Mouse (Mus musculus) C2C12 (cell line): Measurements from ENCODE around the gene Cnnm3. TPM values are rescaled to one million over a fixed set of nuclear protein-coding genes. Genes with fewer than 3 reads are reported as not detected.
A peak's percentile ranks its signal among the peaks of the same experiment; 100 is the strongest.

Experiments used
- H3K27me3 ChIP-seq: one replicate; pipeline ENCODE4 v1.6.1; 2011; ENCODE audit not compliant: control insufficient read depth, insufficient read depth, insufficient read length
- H3K36me3 ChIP-seq: one replicate; pipeline ENCODE4 v1.6.1; 2011; ENCODE audit not compliant: control insufficient read depth, insufficient read depth
- H3K4me3 ChIP-seq: one replicate; pipeline ENCODE4 v1.5.1; 2011; ENCODE audit warnings: mild to moderate bottlenecking, control low read depth; ENCODE audit not compliant: poor library complexity, insufficient read depth, severe bottlenecking
- H3K79me2 ChIP-seq: one replicate; pipeline ENCODE4 v1.6.1; 2011; ENCODE audit not compliant: control insufficient read depth, insufficient read depth
- H3K79me3 ChIP-seq: one replicate; pipeline ENCODE4 v1.6.1; 2011; ENCODE audit warnings: low read depth, control low read depth
- H3ac ChIP-seq: one replicate; pipeline ENCODE3; 2011; ENCODE audit warnings: low read depth; ENCODE audit not compliant: control insufficient read depth, insufficient read length
- CEBPB ChIP-seq: IDR thresholded peaks from one replicate; pipeline ENCODE4 v1.6.1; 2011; ENCODE audit warnings: low read depth, mild to moderate bottlenecking, control low read depth, moderate library complexity
- CTCF ChIP-seq: IDR thresholded peaks from one replicate; pipeline ENCODE4 v1.5.1; 2011; ENCODE audit not compliant: control insufficient read depth, insufficient read depth, insufficient read length
- FOSL1 ChIP-seq: IDR thresholded peaks from one replicate; pipeline ENCODE4 v1.8.0; 2011; ENCODE audit warnings: mild to moderate bottlenecking, low read length; ENCODE audit not compliant: poor library complexity, insufficient read depth, severe bottlenecking
- MAX ChIP-seq: IDR thresholded peaks from one replicate; pipeline ENCODE4 v1.6.1; 2011; ENCODE audit warnings: mild to moderate bottlenecking, control low read depth
- MYOD1 ChIP-seq: IDR thresholded peaks from one replicate; pipeline ENCODE4 v1.6.1; 2011; ENCODE audit warnings: low read depth; ENCODE audit not compliant: control insufficient read depth, insufficient read length
- MYOG ChIP-seq: IDR thresholded peaks from one replicate; pipeline ENCODE4 v1.6.1; 2011; ENCODE audit not compliant: control insufficient read depth, insufficient read length; ENCODE audit errors: extremely low read depth
- USF1 ChIP-seq: IDR thresholded peaks from one replicate; pipeline ENCODE4 v1.6.1; 2011; ENCODE audit warnings: low read depth, mild to moderate bottlenecking, control low read depth, moderate library complexity
- polyA plus RNA-seq: library from polyadenylated mRNA; unstranded; fragments of >200 nt; fragmentation: generic; extraction: Trizol; gene quantifications from one replicate; pipeline ENCODE4 v1.2.1, GENCODE M21; 2012; ENCODE audit warnings: missing spikeins

Cnnm3 gene
- polyA plus RNA-seq, 1 experiment: 6.5 TPM

DNA sequence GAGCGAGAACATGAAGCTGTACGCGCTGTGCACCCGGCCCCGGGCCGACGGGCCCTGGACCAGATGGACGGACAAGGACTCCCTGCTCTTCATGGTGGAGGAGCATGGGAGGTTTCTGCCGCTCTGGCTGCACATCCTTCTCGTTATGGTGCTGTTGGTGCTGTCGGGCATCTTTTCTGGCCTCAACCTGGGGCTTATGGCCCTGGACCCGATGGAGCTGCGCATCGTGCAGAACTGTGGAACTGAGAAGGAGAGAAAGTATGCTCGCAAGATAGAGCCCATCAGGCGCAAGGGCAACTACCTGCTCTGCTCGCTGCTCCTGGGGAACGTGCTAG, 39.6 kb upstream of the Cnnm3 start:
- H3ac ChIP-seq: peak overlapping the region; percentile 53
- no peak for TF ChIP-seq MAX
- TF ChIP-seq MYOD1: no peak
- TF ChIP-seq CEBPB: no peak
- TF ChIP-seq MYOG: no peak
- TF ChIP-seq FOSL1: no peak
- TF ChIP-seq USF1: no peak
- no peak for TF ChIP-seq CTCF
- H3K79me2 ChIP-seq: peaks cover 53% of the 10 kb centered on the region
- H3K27me3 ChIP-seq: no peaks in the 10 kb centered on the region
- no peaks in the 10 kb centered on the region for H3K36me3 ChIP-seq
- H3K4me3 ChIP-seq: peak overlapping the region; percentile 44
- peaks cover 24% of the 10 kb centered on the region for H3K79me3 ChIP-seq

DNA sequence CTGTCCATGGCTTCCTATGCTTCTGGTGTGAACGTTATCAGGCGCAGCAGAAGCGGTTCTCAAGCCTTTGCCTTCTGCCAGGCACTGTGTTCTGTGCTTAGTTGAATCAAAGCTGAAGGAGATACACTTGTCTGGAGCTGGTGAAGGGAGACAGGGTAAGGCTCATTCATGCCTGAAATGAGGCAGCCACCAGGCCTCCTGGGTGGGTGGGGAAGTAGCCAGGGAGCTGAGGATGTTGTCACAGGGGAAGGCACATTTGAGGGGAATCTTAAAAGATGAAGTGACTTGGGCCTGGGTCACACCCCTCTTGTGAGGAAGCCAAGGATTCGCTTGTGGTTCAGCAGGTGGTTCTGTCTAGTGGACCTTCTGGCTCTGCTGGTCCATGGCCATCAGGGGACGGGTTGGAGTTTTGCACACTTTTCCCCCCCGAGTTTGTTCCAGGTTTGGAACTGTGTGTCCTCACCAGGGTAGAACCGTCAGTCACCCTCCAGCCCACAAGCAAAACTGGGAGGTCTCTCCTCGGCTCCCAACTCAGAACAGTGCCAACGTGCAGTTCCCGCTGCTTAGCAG, 38.4 kb upstream of the Cnnm3 start:
- peaks cover 26% of the 10 kb centered on the region for H3K79me3 ChIP-seq
- TF ChIP-seq FOSL1 (no peak), USF1 (no peak), MAX (no peak), CTCF (no peak), MYOD1 (no peak), CEBPB (no peak), MYOG (no peak)

DNA sequence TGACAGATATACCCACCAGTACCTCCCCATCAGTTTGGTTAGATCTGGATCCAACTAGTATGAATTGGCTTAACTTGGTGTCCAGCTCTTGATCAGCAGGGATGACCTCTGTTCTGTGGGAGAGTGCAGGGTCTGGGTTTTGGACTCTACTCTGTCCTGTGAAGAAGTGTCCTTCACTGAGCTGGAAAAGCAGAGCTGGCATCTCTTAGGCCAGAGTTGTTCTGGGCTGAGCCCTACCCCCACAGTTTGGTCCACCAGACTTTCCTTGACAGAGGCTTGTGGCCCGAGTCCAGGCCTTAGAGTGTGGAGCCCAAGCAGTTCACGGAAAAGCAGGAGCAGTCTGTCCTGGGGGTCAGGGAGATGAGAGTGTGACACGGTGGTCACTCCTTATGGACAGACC, 37.0 kb upstream of the Cnnm3 start:
- Histone ChIP-seq H3K4me3 (no peak overlapping the region), H3K79me2 (peaks cover 77% of the 10 kb centered on the region), H3K27me3 (no peaks in the 10 kb centered on the region), H3K79me3 (peaks cover 26% of the 10 kb centered on the region), H3K36me3 (no peaks in the 10 kb centered on the region), H3ac (no peak overlapping the region)
- no peak for TF ChIP-seq CTCF
- TF ChIP-seq CEBPB: no peak
- no peak for TF ChIP-seq USF1
- TF ChIP-seq MYOG: no peak
- no peak for TF ChIP-seq FOSL1
- no peak for TF ChIP-seq MAX
- TF ChIP-seq MYOD1: no peak

More for the DNA sequence above, 38.4 kb upstream of the Cnnm3 start:
- H3K4me3 ChIP-seq: peak overlapping the region; percentile 14
- H3K27me3 ChIP-seq: no peaks in the 10 kb centered on the region
- H3K79me2 ChIP-seq: peaks cover 64% of the 10 kb centered on the region
- H3K36me3 ChIP-seq: no peaks in the 10 kb centered on the region
- no peak overlapping the region for H3ac ChIP-seq

DNA sequence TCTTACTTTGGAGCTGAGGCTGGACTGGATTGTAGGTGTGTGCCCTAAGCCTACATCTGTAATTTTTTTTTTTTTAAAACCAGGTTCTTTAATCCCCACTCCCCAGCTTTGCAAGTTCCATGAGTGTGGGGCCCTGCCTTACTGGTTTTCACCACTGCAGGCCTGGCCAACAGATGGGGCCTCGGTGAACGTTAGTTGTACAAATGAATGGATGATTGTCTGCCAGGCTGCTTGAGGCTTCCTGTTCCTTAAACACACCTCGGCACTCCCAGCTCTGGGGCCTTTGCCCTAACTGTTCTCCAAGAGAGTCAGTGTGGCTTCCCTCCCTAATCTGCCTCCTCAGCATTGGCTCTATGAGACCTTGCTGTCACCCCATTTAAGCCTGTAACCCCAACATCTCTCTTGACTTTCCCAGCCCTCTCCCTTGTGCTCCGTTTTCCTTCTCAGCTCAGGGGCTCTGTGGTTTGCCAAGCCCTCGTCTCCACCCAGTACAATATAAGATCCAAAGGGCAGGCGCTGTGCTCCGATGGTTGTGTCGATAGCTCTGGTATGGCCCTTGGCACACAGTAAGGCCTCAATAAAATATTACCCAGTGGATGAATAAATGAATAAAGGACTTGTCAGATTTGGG, 36.1 kb upstream of the Cnnm3 start:
- peaks cover 28% of the 10 kb centered on the region for H3K79me3 ChIP-seq
- H3K4me3 ChIP-seq: no peak overlapping the region
- no peaks in the 10 kb centered on the region for H3K36me3 ChIP-seq
- H3ac ChIP-seq: no peak overlapping the region
- H3K79me2 ChIP-seq: peaks cover 85% of the 10 kb centered on the region
- H3K27me3 ChIP-seq: no peaks in the 10 kb centered on the region
- TF ChIP-seq CTCF (no peak), CEBPB (no peak), MYOG (no peak), USF1 (no peak)

DNA sequence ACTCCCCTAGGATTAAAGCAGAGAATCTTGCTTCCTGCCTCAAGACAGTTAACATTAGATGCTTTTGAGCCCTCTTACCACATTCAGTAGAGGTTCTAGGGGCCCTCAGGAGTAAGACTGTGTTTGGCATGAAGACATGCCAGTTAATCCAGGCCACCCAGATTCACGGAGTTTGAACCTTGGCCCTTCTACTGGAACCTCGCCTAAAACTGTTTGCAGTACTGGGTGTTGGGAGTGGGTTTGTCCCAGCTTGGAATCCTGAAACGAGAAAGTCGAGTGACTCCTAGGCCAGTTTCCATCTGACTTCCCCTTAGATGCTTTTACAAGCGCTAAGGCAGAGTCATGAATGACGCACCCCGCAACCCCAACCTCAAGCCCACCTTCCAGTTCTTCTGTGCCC, 35.2 kb upstream of the Cnnm3 start:
- H3K79me3 ChIP-seq: peaks cover 28% of the 10 kb centered on the region
- no peak overlapping the region for H3ac ChIP-seq
- H3K36me3 ChIP-seq: no peaks in the 10 kb centered on the region
- H3K79me2 ChIP-seq: peaks cover 87% of the 10 kb centered on the region
- TF ChIP-seq MYOD1 (no peak), MAX (no peak), MYOG (no peak), USF1 (no peak), CTCF (no peak), FOSL1 (no peak), CEBPB (no peak)
- no peak overlapping the region for H3K4me3 ChIP-seq
- H3K27me3 ChIP-seq: no peaks in the 10 kb centered on the region

DNA sequence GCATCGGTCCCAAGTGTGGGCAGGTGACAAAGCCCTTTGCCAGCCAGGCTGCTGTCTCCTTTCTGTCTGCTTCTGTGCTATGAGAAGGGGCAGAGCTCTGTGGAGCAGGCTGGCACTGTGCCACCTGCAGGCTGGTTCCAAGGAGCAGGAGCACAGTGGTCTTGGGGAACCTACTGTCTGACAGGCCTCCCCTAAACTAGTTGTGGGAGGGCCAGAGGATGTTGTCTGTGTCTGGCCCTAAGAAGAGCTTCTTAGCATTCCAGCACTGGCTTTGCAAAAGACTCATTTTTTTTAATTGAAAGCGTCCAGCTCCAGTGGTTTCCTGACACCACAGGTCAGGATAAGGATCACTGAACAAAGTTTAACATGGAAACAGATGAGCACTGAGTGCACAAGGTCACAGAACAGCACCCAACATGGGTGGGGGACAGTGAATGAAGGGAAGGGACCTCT, 33.3 kb upstream of the Cnnm3 start:
- no peak for TF ChIP-seq MYOG
- TF ChIP-seq MAX: no peak
- TF ChIP-seq CTCF: no peak
- TF ChIP-seq FOSL1: no peak
- TF ChIP-seq USF1: no peak
- TF ChIP-seq CEBPB: no peak
- TF ChIP-seq MYOD1: no peak
- Histone ChIP-seq H3K4me3 (no peak overlapping the region), H3ac (no peak overlapping the region), H3K79me2 (peaks cover 73% of the 10 kb centered on the region), H3K79me3 (peaks cover 20% of the 10 kb centered on the region), H3K36me3 (no peaks in the 10 kb centered on the region), H3K27me3 (no peaks in the 10 kb centered on the region)
